Mouse (Mus musculus) B cell, adult 67 days (primary cell): ENCODE data around the gene Snx12. TPM values are rescaled to one million over a fixed set of nuclear protein-coding genes. Genes with fewer than 3 reads are reported as not detected.

Experiments used
- total RNA-seq, 2 experiments: library from RNA; stranded (reverse); gene quantifications; 4 replicates each; pipeline ENCODE4 v1.2.4; 2023

Gene Snx12
- 10 to 100 TPM; 47.3 to 56.6 TPM for total RNA-seq

GRCm38 (mm10) chrX:101221834-101222795 lies at the start of gene Snx12:
Snx12 (minus strand) TSS chrX:101222563.

GRCm38 (mm10) chrX:101268755-101269124 lies 46.4 kb upstream of the Snx12 start, which contains the start of gene Gm20489:
Gm20489 (minus strand) TSS chrX:101269023.

GRCm38 (mm10) chrX:101268025-101268754 lies 45.8 kb upstream of the Snx12 start, which contains the start of gene Il2rg:
Il2rg (minus strand) TSS chrX:101268255.

GRCm38 (mm10) chrX:101263892-101264291 lies 41.5 kb upstream of the Snx12 start, which contains the start of gene Gm614:
Gm614 (minus strand) TSS chrX:101263992.

GRCm38 (mm10) chrX:101253952-101254729 lies 31.8 kb upstream of the Snx12 start, which contains the start of gene Foxo4:
Foxo4 (plus strand) TSS chrX:101254528.

GRCm38 (mm10) chrX:101085920-101086319 lies 136.4 kb downstream of the Snx12 start, which contains the start of gene Slc7a3:
Slc7a3 (minus strand) TSS chrX:101086020.

GRCm38 (mm10) chrX:101059541-101059940 lies 162.8 kb downstream of the Snx12 start, which contains the start of gene Tex11:
Tex11 (minus strand) TSS chrX:101059667.

Other genes with a start within 250 kb of the Snx12 start
- gene Tex11, start 162.9 kb downstream of the Snx12 start, total RNA-seq, result not detected
- under 1 TPM; 0.32 to 0.77 TPM for gene Slc7a3, start 136.5 kb downstream of the Snx12 start, total RNA-seq
- gene Foxo4, start 32.0 kb upstream of the Snx12 start, total RNA-seq, result 10 to 100 TPM; 41.4 to 41.7 TPM
- gene Gm614, start 41.4 kb upstream of the Snx12 start, total RNA-seq, result 10 to 100 TPM; 47.0 to 50.4 TPM
- 100 to 1,000 TPM; 536 to 544 TPM for gene Il2rg, start 45.7 kb upstream of the Snx12 start, total RNA-seq
- not detected for gene Gm20489, start 46.5 kb upstream of the Snx12 start, total RNA-seq
- 100 to 1,000 TPM; 172 to 192 TPM for gene Med12, start 51.5 kb upstream of the Snx12 start, total RNA-seq
- gene Nlgn3, start 76.6 kb upstream of the Snx12 start, total RNA-seq, result 1 to 10 TPM; 1.2 to 1.5 TPM
- not detected for gene Gjb1, start 153.8 kb upstream of the Snx12 start, total RNA-seq
- gene Zmym3, start 198.3 kb upstream of the Snx12 start, total RNA-seq, result 10 to 100 TPM; 37.8 to 43.0 TPM
- 100 to 1,000 TPM; 222 to 257 TPM for gene Nono, start 206.8 kb upstream of the Snx12 start, total RNA-seq
- gene Itgb1bp2, start 226.5 kb upstream of the Snx12 start, total RNA-seq, result 1 to 10 TPM; 1.6 to 3.6 TPM